Mouse (Mus musculus) cerebral cortex, adult 2 months (tissue): ENCODE data around the gene Limk2.

ENCODE experiments used
- WGBS: fragments of 180-500 bp; shearing (Covaris S2); methylation state at CpG from one replicate; pipeline ENCODE4 v1.1.7; 2018; 5-methylcytosine and 5-hydroxymethylcytosine counted together

Gene Limk2

DNA sequence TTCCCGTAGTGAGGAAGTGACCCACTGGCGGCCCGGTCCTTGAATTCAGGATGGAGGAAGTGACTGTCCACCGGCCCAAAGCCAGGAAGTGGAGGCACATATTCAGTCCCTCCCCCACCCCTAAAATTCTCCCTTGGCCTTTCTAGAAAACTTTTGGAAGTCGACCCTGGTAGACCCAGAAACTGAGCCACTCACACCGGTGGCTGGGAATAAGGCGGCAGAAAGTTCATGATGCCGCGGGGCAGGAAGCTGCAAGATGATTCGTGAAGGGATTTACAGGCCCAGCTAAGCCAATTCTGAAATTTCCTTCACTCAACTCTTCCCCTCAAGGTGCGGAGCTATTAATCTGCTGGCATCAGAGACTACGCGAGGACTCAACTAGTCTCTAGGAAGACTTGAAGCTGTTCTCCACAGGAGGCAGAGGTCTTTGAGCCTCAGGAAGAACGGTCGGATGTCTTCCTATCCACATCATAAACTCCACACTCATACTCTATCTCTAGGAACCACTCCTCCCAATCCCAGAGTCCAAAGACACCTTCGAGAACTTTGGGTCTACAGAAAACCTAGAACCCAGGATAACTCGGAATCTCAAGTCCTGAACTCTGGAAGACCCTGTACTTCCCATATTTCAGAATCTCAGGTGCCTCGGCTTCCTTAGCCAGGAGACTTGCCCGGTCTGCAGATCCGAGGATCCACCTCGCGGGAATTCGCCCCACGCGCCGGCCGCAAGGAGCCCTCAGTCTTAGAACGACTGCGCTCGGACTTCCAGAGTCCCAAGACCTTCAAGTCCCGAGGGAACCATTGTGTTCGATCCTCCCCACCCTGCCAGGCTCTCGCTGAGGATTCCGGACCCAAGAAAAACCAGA lies 625 bp downstream of the Limk2 start:
- 14% methylated on average over 34 of the region's 34 CpGs for WGBS

DNA sequence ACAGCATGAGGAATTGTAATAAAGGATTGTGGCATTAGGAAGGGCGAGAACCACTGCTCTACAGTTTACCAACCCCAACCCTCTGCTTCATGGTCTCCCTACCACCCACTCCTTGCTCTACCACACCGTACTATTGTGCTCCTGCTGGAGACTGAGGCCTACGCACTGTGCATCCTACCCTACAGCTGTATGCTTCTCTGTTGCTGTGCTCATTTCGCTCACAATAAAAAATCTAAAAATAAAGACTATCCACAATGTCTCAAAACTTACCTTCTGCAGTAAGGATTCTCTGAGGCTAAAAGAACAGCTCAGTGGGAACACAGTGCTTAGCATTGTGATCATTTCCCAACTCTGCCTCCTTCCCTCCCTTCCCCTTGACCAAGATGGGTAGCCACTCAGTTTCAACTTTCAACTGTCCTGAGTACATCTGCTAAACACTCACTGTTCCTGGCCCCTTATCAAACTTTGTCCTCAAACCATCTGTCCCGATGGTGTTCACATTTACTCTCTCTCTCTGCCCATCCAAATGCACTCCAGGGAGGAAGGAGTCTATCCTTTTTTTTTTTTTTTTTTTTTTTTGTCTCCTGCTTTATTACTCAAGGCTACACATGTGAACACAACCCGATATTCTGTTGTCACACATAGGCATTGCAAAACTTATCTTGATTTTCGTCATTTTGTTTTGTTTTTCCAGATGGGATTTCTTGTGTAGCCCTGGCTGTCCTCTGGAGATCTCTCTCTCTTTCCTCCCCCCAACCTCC lies 4.5 kb downstream of the Limk2 start:
- WGBS = 68% methylated on average over 7 of the region's 7 CpGs

DNA sequence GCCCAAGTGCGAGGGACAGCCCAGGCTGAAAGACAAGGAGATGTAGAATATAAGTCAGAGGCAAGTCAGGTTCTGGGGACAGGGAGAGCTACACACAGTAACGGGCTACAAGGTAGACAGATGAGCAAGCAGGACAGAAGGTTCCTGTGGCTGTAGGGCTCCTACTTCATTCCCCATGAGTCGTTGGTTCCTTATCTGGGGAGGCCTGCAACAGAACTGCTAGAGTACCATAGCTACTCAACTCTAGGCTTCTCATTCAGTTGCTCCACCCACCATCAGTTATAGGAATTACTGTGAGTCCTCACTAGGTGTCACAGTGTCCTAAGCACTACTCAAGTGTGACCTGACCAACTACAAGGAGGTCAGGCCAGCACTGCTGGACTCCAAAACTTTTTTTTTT lies 6.0 kb downstream of the Limk2 start:
- WGBS = 93% methylated on average over 3 of the region's 3 CpGs

DNA sequence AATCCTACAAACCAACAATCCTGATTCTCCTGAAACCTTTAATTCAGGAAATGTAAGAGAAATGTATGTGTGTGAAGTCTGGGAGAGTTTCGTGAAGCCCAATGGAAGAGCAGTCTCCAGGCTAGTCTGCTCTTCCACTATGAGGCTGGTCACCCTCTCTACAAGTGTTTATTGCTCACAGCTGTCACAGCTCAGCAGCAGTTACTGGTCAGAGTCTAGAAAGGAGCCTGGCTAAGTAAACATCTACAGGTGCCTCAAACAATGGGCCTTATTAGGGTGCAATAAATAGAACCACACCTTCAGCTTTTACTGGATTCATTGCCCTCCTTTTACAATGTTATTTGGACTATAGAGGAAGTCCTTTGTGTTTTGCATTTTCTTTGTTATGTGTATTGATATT lies 10.7 kb downstream of the Limk2 start:
- 90% methylated on average over 1 of the region's 1 CpGs for WGBS

DNA sequence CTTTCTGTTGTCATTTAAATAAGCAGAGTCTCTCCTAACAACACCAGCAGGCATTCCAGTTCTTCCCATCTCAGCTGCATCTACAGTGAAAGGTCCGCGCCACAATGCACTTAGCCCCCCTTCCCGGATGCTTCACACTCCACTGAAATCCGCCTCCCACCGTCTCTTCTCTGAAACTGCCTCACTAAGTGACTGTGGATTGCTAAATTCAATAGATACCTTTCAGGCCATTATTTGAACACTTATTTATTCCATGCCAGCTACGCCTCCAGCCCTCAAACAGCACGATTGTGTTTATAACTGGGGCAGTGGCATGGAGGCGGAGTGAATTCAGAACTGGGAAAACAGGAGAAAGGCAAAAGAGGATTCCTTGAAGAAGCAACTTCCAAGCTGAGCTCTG lies 12.4 kb downstream of the Limk2 start:
- 48% methylated on average over 8 of the region's 8 CpGs for WGBS

DNA sequence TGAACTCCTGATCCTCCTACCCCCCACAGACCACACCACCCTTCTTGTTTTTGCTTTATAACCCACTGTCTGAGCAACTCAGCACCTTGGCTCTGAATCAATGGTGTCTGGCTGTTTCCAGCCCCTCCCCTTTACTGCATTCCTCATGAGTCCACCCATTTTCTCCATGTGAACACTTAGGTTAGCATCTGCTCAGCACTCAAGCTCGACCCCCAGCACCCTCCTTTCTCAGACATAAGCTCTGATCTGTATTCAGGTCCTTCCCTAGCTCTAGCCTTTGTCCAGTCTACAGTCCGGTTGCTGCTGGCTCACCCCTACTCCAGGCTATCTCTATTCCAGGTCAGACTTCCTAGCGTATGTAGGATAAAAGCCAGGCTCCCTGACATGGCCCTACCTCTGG lies 12.9 kb downstream of the Limk2 start:
- 58% methylated on average over 3 of the region's 3 CpGs for whole genome bisulfite sequencing

DNA sequence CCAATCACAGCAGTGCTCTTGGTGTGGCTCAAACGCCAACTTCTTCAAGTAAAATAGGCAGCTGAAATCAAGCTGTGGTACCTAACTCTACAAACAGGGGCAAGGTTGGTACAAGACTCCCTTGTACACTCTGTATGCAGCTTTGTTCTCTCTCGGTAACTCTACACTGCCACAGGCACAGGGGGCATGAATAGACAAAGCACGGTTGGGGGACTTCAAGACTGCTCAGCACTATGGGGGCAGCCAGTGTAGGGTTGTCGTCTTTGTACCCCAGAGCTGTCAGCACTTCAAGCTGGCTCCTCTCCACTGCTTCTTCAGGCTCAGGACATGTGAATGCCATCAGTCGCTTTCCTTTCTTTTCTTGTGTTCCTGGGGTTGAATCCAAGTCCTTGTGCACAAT lies 14.5 kb downstream of the Limk2 start:
- 59% methylated on average over 5 of the region's 5 CpGs for WGBS

DNA sequence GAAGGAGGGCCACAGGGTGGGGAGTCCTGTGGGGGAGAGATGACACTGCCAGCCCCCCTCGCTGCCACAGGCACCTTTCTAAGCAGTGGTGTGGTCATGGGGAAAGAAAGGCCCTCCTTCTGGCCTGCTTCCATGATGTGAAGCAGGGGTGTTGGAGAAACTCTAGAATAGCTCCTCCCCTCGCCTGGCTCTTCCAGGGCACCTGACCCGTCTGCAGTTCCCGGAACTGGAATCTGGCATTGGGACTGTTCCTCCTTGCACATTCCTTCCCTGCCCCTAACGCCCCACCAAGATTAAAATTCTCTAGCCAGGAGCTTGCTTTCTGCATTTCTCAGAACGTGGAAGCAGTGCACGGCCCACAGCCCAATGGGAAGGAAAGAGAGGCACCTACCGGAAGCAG lies 16.5 kb downstream of the Limk2 start:
- 85% methylated on average over 8 of the region's 8 CpGs for WGBS

DNA sequence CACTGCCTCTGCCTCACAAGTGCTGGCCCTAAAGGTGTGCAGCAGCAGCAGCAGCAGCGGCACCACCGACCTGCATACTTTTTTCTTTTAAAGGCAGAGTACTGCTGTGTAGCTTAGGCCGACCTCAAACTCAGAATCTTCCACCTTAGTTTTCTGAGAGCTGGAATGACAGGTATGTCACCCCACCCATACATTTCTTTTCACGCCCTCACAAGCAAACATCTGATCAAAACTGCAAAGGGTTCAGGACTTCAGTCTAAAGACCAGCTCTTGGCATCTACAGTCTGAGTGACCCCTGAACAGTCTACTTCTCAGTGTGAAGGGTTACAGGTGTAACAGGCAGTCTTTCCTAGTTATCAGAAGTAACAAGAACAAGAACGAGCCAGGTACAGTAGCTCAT lies 18.2 kb downstream of the Limk2 start:
- WGBS = 93% methylated on average over 5 of the region's 5 CpGs

DNA sequence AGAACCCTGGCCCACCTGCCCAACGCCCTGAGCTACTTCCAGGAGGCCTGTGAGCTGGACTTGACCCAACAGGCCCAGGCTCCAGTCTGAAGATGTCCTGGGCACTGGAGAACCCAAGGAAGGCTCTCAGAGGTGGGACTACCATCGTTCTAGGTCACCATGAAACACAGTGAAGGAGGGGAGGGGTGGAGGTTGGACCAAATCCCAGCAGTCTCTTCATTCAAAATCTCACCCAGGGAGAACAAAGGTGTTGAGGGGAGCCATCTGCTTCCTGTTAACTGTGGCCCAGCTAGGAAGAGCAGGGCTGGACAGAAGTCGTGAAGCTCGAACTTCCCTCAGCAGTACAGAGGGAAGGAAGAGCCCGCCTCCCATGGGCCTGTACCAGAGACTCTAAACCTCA lies 19.0 kb downstream of the Limk2 start:
- WGBS = 61% methylated on average over 5 of the region's 5 CpGs

DNA sequence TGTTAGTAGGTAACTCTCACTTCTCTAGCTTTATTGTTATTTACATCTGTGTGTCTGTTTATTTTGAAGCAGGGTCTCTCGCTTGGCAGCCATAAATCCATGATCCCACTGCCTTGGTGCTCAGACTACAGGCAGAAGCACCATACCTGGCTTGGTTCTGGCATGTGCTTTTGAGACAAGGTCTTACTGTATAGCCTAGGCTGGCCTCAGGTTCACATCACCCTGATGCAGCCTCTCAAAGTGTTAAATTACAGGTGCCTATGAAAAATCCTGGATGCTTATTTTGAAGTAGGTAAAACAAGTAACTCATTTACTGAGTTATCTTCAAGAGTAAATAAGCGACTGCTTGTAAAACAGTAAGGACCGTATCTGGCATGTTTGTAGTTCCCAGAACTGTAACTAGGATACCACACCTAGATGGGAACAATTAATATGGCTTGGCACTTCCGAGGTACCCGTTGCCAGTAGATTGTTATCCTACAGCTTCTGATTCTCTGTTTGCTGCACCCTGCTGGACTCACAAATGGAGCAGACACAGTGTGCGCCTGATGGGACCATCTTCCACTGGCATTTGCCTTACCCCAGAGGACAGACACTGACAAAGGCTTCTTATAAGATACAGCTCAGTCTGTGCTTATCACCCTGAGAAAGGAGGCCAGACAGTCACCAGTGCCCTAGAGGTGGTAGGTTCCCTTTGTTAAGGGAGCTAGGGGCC lies 21.4 kb downstream of the Limk2 start:
- 75% methylated on average over 6 of the region's 6 CpGs for WGBS

DNA sequence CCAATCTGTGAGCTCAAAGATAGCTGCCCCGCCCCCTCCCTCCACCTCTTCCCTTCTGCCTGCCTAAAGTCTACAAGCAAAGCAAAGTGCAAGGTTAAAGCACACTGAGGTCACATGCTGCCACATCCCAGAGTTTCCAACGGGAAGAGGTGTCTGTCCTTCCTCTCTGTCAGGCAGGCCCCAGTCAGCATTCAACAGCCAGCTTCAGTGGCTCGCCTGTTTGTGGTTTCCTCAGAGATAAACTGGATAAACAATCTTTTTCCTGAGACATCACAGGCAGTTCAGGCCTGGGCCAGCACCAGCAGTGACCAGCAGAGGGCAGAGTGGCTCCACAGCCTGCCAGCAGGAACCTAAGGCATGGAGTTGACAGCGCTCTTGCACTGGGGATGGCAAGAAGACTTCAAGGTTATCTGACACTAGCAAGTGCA lies 22.0 kb downstream of the Limk2 start:
- 23% methylated on average over 4 of the region's 4 CpGs for WGBS

DNA sequence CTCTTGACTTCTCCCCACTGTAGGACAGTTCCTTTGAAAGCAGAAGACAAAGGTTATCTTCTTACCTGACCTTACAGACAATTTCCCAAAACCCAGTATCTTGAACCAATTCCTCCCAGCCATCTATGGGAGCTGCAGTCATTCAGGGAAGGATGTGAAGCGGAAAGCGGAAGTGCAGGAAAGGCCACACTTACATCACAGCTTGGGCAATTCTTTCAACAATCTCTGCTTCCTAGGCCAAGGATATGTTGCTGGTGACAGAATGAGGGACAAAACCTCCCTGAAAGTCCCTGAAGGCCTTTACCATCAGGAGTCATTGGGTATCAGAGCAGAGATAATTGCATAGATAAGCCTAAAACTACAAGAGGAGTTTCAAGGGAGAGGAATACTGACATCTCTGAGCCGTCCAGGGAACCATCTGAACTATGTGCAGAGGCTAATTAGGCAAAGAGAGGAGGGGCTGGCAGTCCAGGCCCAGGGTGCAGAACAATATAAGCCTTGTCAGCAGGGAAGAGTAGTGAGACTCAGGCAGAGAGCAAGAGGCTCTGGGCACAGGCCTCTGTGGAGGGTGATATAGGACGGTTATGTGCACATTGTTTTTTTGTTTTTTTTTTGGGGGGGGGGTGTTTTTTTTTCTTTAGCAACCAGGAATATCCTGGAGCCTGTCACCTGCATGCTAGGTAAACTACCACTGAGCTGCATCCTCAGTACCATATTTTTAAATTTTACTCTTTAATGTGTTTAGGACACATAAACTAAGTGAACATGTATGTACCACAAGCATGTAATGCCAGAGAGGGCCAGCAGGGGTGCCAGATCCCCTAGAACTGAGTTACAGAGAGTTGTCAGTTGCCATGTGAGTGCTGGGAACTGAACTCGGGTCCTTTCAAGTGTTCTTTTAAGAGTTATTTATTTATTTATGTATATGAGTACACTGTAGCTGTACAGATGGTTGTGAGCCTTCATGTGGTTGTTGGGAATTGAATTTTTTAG lies 26.1 kb downstream of the Limk2 start:
- WGBS = 75% methylated on average over 5 of the region's 5 CpGs

DNA sequence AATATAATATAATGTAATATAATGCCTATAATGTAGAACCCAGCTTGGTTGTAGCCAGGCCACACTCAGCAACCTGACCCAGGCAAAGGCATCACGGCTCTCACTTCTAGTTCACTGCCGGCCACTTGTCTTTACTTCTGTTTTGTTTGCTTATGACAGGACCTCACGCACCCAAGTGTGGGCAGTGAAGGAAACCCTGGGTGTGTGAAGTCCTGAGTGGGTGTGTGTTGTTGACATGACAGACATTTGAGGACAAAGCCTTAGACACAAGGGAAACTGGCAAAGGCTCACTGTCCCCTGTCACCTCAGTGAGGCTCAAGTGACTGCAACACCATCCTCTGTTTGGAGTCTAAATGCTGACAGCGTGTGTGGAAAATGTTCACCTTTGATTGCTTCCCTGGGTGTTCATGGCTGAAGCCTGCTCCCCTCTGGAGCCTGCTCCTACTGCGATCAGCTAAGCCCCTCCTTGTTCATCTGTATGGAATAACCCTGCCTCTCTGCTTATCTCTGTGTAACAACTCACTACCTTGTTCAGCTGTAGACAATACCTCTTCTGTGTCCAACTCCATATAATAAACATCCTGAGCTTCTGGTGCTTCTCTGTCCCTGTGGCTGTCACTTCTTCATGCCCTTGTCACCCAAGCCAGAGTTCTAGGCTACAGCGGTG lies 27.7 kb downstream of the Limk2 start:
- 84% methylated on average over 6 of the region's 6 CpGs for WGBS

DNA sequence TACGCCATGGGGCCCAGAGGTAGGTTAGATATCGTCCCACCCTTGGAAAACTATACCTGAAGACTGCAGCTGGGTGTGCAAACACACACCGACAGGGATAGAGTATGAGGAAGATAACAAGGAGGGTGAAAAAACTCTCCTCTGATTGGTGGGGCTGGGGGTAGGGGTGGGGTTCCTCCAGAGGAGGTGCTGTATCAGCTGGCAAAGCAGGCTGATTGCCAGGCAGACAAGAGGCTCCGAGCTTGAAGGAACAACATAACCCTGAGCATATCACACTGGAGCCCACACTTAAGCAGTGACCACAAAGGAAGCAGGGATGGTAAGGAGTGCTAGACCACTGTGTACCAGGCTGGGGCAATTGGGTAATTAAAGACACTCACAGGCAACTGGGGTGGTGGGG lies 29.6 kb downstream of the Limk2 start:
- 86% methylated on average over 4 of the region's 4 CpGs for WGBS

DNA sequence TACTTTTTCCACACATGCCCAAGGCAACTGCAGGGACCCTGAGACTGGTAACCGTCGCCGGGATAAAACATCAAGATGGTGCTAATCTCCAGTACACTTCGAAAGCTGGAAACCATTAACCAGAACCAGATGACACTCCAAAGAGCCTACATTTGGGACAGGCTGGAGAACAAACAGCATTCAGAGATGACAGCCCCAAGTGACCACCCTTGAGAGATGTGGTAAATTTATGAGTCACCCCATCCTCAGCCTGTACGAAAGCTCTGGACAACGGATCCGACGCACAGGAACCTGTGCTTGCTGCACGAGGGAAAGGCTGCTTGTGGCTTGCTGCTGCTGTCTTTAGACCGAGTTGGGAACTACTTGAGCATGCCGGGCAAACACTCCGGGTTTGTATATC lies 34.2 kb downstream of the Limk2 start:
- WGBS = 81% methylated on average over 12 of the region's 12 CpGs

DNA sequence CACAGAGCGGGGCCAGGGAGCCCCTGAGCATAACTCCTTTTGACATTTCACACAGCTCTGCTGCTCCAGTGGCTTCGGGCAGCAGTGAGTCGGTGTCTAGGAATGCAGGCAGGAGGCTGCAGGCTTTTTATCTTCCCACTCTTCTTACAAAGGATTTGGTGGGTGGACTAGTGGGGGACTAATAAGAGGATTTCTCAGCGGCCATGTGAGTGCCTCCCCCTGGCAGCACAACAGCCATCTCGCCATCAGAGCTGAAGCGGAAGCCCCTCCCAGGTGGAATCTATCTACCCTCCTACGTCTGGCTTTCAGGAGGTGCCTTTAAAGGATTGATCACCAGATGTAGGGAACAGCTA lies 34.7 kb downstream of the Limk2 start:
- WGBS = 51% methylated on average over 7 of the region's 7 CpGs

DNA sequence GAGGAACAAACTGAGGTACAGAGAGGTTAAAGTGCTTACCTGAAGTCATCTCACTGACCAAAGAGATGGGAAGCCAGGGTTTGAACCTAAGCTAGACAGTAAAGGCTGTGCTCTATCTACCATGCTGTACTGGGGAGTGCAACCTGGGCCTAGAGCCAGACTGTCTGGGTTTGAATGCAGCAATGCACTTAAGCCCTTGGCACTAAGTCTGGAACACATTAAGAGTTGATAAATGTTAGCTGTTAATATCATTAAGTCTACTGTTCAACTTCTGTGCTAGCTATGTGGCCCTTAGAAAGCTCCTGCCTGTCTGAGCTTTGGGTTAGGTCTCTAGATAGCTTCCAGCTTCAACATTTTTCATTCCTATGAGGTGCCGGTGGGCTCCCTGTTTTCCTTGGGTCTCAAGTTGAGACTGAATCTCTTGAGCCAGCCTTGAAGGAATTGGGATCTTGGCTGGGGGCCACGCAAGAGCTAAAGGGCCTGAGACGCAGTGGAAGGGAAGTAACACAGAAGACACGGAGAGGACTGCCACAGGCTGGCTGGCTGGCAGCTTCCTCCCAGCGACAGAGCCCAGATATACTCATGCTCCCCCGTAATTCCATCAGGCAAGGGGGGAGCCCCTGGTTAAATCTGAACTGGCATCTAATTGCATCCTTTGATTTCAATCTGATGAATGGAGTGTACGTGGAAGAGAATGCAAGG lies 35.2 kb downstream of the Limk2 start:
- WGBS = 43% methylated on average over 7 of the region's 7 CpGs

DNA sequence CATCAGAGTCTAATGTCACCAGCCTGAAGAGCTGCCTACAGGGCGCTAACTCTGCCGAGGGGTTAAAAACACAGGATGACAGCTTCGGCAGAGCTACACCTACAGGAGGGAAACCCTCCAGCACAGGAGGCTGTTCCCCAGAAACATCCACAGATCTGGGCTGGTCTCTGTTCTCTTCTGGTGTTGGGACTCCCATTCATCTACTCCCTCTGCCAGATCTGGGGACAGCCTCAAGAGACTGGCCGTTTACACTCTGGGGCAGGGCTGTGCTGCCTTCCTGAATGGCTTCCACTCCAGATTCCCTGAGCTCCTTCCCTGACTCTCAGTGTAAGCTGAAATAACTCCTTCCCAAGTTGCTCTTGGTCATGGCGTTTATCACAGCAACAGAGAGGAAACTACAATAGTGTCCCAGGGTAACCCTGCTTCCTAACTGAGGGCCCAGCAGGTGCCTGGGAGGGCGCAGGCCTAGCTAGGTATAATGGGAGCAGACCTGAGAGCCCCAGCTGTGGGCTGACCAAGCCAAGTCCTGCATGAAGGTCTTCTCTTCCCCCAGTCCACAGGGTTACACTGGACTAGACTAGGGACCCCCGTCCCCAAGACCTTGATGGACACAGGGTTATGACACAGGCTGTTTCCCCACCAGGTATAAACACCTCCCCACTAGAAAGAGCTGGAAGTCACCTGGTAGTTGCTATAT lies 37.2 kb downstream of the Limk2 start:
- WGBS = 26% methylated on average over 7 of the region's 7 CpGs
